Mouse (Mus musculus): ENCODE data around the gene Yeats4.
A peak's percentile ranks its signal among the peaks of the same experiment; 100 is the strongest.
"Not testable (repeated sequence)": the region's sequence is repeated elsewhere in the genome, so short reads cannot be mapped to it uniquely, and the experiment has no call there.

Gene Yeats4

GRCm38 (mm10) chr10:117224102-117224990 lies at the start of gene Yeats4:
Gene Yeats4, minus strand, starts transcription at chr10:117224507.
- DNase-seq, result peak; percentile 94

GRCm38 (mm10) chr10:117272023-117272422 lies 47.7 kb upstream of the Yeats4 start:
- DNase-seq, result no peak

- DNase-seq, result no peak
These were observed 35.6 kb upstream of the Yeats4 start for GRCm38 (mm10) chr10:117259870-117260269.

GRCm38 (mm10) chr10:117238603-117239002 lies 14.3 kb upstream of the Yeats4 start, which contains the start of gene 9530003J23Rik:
Gene 9530003J23Rik, minus strand, starts transcription at chr10:117238703.
- DNase-seq, result no peak

GRCm38 (mm10) chr10:117235866-117236265 lies 11.6 kb upstream of the Yeats4 start:
- no peak for DNase-seq

GRCm38 (mm10) chr10:117234825-117235224 lies 10.5 kb upstream of the Yeats4 start:
- no peak for DNase-seq

GRCm38 (mm10) chr10:117229826-117230225 lies 5.5 kb upstream of the Yeats4 start:
- DNase-seq, result peak; percentile 82 to 87

GRCm38 (mm10) chr10:117226002-117226401 lies 1.7 kb upstream of the Yeats4 start:
- no peak for DNase-seq

GRCm38 (mm10) chr10:117225094-117225493 lies 787 bp upstream of the Yeats4 start:
- no peak for DNase-seq

GRCm38 (mm10) chr10:117223758-117224101 lies 577 bp downstream of the Yeats4 start:
- DNase-seq, result no peak

GRCm38 (mm10) chr10:117222821-117223220 lies 1.5 kb downstream of the Yeats4 start:
- no peak for DNase-seq

- DNase-seq, result no peak
These were observed 6.0 kb downstream of the Yeats4 start for GRCm38 (mm10) chr10:117218351-117218750.

GRCm38 (mm10) chr10:117217246-117217840 lies 7.0 kb downstream of the Yeats4 start:
- no peak for DNase-seq

GRCm38 (mm10) chr10:117216793-117217192 lies 7.5 kb downstream of the Yeats4 start:
- peak in 1 of 2 experiments; percentile 35 for DNase-seq

GRCm38 (mm10) chr10:117216132-117216495 lies 8.2 kb downstream of the Yeats4 start:
- no peak for DNase-seq

GRCm38 (mm10) chr10:117215409-117216131 lies 8.7 kb downstream of the Yeats4 start:
- DNase-seq, result no peak

GRCm38 (mm10) chr10:117211023-117211422 lies 13.3 kb downstream of the Yeats4 start:
- DNase-seq, result no peak

GRCm38 (mm10) chr10:117209469-117209938 lies 14.8 kb downstream of the Yeats4 start:
- peak; percentile 22 to 52 for DNase-seq

- DNase-seq, result not testable (repeated sequence)
These were observed 15.5 kb downstream of the Yeats4 start for GRCm38 (mm10) chr10:117208787-117209186.

GRCm38 (mm10) chr10:117208221-117208620 lies 16.1 kb downstream of the Yeats4 start:
- no peak for DNase-seq

- DNase-seq, result no peak
These were observed 18.2 kb downstream of the Yeats4 start for GRCm38 (mm10) chr10:117206070-117206469.

GRCm38 (mm10) chr10:117203558-117203981 lies 20.7 kb downstream of the Yeats4 start:
- no peak for DNase-seq

- DNase-seq, result no peak
These were observed 21.2 kb downstream of the Yeats4 start for GRCm38 (mm10) chr10:117202981-117203557.

Measured in kidney, adult 8-10 months (tissue).